Mouse (Mus musculus): ENCODE results near the gene Caap1. TPM values are rescaled to one million over a fixed set of nuclear protein-coding genes. Genes with fewer than 3 reads are reported as not detected.

The Caap1 gene
- total RNA-seq (2018; cell fraction: chromatin; rRNA removed), result 10 to 100 TPM in 24 of 26 experiments, 1 to 10 TPM in 2; 6.8 to 44.2 (median 24.1) TPM
- total RNA-seq (2018; cell fraction: cytosol; rRNA removed), result 10 to 100 TPM in 5 of 26 experiments, 1 to 10 TPM in 21; 4.2 to 10.5 (median 9.3) TPM
- 10 to 100 TPM in 20 of 26 experiments, 1 to 10 TPM in 6; 5.0 to 31.8 (median 15.6) TPM for total RNA-seq (2018; cell fraction: nucleus; rRNA removed)
- polyA plus RNA-seq (2018), result 9.4 to 10.4 TPM (median 9.4 TPM) in 3 replicates

GRCm38 (mm10) chr4:94556265-94557054, at the start of gene Caap1, which contains the start of gene Gm10306:
Gene Caap1, minus strand, starts transcription at chr4:94556796.
Gene Gm10306, plus strand, starts transcription at chr4:94556546.
- WGBS (ENCODE audit: missing documents), result 1% methylated on average over 82 of the region's 83 CpGs
- Histone ChIP-seq H3K4me3 (ENCODE audit: inconsistent target) (peak within 1 kb of the TSS; percentile 60), H3K36me3 (ENCODE audit: inconsistent target) (no peaks in the 10 kb centered on the region), H3K27ac (no peak within 1 kb of the TSS), H3K79me2 (ENCODE audit: inconsistent target) (peaks cover 42% of the 10 kb centered on the region)

- no peaks in the 10 kb centered on the region for H3K36me3 ChIP-seq (ENCODE audit: inconsistent target)
- peaks cover 22% of the 10 kb centered on the region for H3K79me2 ChIP-seq (ENCODE audit: inconsistent target)
- no peak overlapping the region for H3K27ac ChIP-seq
- H3K4me3 ChIP-seq (ENCODE audit: inconsistent target), result no peak overlapping the region
- 100% methylated on average over 2 of the region's 2 CpGs for WGBS (ENCODE audit: missing documents)
Measured at GRCm38 (mm10) chr4:94605591-94605990, 49.0 kb upstream of the Caap1 start.

GRCm38 (mm10) chr4:94604452-94605019, 47.9 kb upstream of the Caap1 start:
- Histone ChIP-seq H3K79me2 (ENCODE audit: inconsistent target) (peaks cover 33% of the 10 kb centered on the region), H3K27ac (no peak overlapping the region), H3K36me3 (ENCODE audit: inconsistent target) (no peaks in the 10 kb centered on the region), H3K4me3 (ENCODE audit: inconsistent target) (no peak overlapping the region)
- WGBS (ENCODE audit: missing documents), result 88% methylated on average over 2 of the region's 2 CpGs

- H3K36me3 ChIP-seq (ENCODE audit: inconsistent target), result no peaks in the 10 kb centered on the region
Measured at GRCm38 (mm10) chr4:94603031-94603629, 46.5 kb upstream of the Caap1 start, which contains the start of gene Plaa. Gene Plaa, minus strand, starts transcription at chr4:94603244.

GRCm38 (mm10) chr4:94602496-94603030, 46.0 kb upstream of the Caap1 start:
- no peaks in the 10 kb centered on the region for H3K36me3 ChIP-seq (ENCODE audit: inconsistent target)
- peak overlapping the region; percentile 82 for H3K4me3 ChIP-seq (ENCODE audit: inconsistent target)
- peaks cover 52% of the 10 kb centered on the region for H3K79me2 ChIP-seq (ENCODE audit: inconsistent target)
- H3K27ac ChIP-seq, result peak overlapping the region; percentile 57
- 1% methylated on average over 33 of the region's 33 CpGs for WGBS (ENCODE audit: missing documents)

More at GRCm38 (mm10) chr4:94603031-94603629, 46.5 kb upstream of the Caap1 start, which contains the start of gene Plaa:
- peak within 1 kb of the TSS; percentile 62 for H3K27ac ChIP-seq
- H3K79me2 ChIP-seq (ENCODE audit: inconsistent target), result peaks cover 47% of the 10 kb centered on the region
- under 1% methylated on average over 51 of the region's 61 CpGs for WGBS (ENCODE audit: missing documents)
- H3K4me3 ChIP-seq (ENCODE audit: inconsistent target), result peak within 1 kb of the TSS; percentile 82

GRCm38 (mm10) chr4:94601395-94601794, 44.8 kb upstream of the Caap1 start:
- WGBS (ENCODE audit: missing documents), result 81% methylated on average over 4 of the region's 4 CpGs
- Histone ChIP-seq H3K36me3 (ENCODE audit: inconsistent target) (no peaks in the 10 kb centered on the region), H3K79me2 (ENCODE audit: inconsistent target) (peaks cover 63% of the 10 kb centered on the region), H3K27ac (no peak overlapping the region), H3K4me3 (ENCODE audit: inconsistent target) (0 out of 2 replicates have a peak overlapping the region, but pooled peaks have one; percentile 82)

GRCm38 (mm10) chr4:94592709-94593108, 36.1 kb upstream of the Caap1 start:
- H3K4me3 ChIP-seq (ENCODE audit: inconsistent target), result no peak overlapping the region
- no peaks in the 10 kb centered on the region for H3K36me3 ChIP-seq (ENCODE audit: inconsistent target)
- H3K27ac ChIP-seq, result no peak overlapping the region
- peaks cover 99% of the 10 kb centered on the region for H3K79me2 ChIP-seq (ENCODE audit: inconsistent target)

- Histone ChIP-seq H3K36me3 (ENCODE audit: inconsistent target) (no peaks in the 10 kb centered on the region), H3K4me3 (ENCODE audit: inconsistent target) (no peak overlapping the region), H3K27ac (no peak overlapping the region), H3K79me2 (ENCODE audit: inconsistent target) (peaks cover 95% of the 10 kb centered on the region)
- WGBS (ENCODE audit: missing documents), result 93% methylated on average over 4 of the region's 4 CpGs
Measured at GRCm38 (mm10) chr4:94591765-94592381, 35.3 kb upstream of the Caap1 start.

- Histone ChIP-seq H3K4me3 (ENCODE audit: inconsistent target) (no peak overlapping the region), H3K79me2 (ENCODE audit: inconsistent target) (no peaks in the 10 kb centered on the region), H3K27ac (no peak overlapping the region), H3K36me3 (ENCODE audit: inconsistent target) (peaks cover 41% of the 10 kb centered on the region)
- WGBS (ENCODE audit: missing documents), result 100% methylated on average over 4 of the region's 4 CpGs
Measured at GRCm38 (mm10) chr4:94572677-94573076, 16.1 kb upstream of the Caap1 start.

GRCm38 (mm10) chr4:94564297-94564696, 7.7 kb upstream of the Caap1 start:
- H3K27ac ChIP-seq, result no peak overlapping the region
- H3K79me2 ChIP-seq (ENCODE audit: inconsistent target), result no peaks in the 10 kb centered on the region
- peaks cover 3% of the 10 kb centered on the region for H3K36me3 ChIP-seq (ENCODE audit: inconsistent target)
- no peak overlapping the region for H3K4me3 ChIP-seq (ENCODE audit: inconsistent target)

- Histone ChIP-seq H3K36me3 (ENCODE audit: inconsistent target) (no peaks in the 10 kb centered on the region), H3K27ac (no peak overlapping the region), H3K4me3 (ENCODE audit: inconsistent target) (no peak overlapping the region), H3K79me2 (ENCODE audit: inconsistent target) (no peaks in the 10 kb centered on the region)
- 84% methylated on average over 7 of the region's 7 CpGs for WGBS (ENCODE audit: missing documents)
Measured at GRCm38 (mm10) chr4:94561954-94562648, 5.5 kb upstream of the Caap1 start.

- Histone ChIP-seq H3K79me2 (ENCODE audit: inconsistent target) (peaks cover 9% of the 10 kb centered on the region), H3K36me3 (ENCODE audit: inconsistent target) (no peaks in the 10 kb centered on the region), H3K27ac (no peak overlapping the region), H3K4me3 (ENCODE audit: inconsistent target) (no peak overlapping the region)
- WGBS (ENCODE audit: missing documents), result 89% methylated on average over 1 of the region's 1 CpGs
Measured at GRCm38 (mm10) chr4:94560316-94560715, 3.7 kb upstream of the Caap1 start.

- 94% methylated on average over 2 of the region's 2 CpGs for WGBS (ENCODE audit: missing documents)
- Histone ChIP-seq H3K4me3 (ENCODE audit: inconsistent target) (no peak overlapping the region), H3K36me3 (ENCODE audit: inconsistent target) (no peaks in the 10 kb centered on the region), H3K27ac (no peak overlapping the region), H3K79me2 (ENCODE audit: inconsistent target) (peaks cover 19% of the 10 kb centered on the region)
Measured at GRCm38 (mm10) chr4:94559266-94559665, 2.7 kb upstream of the Caap1 start.
